Mouse (Mus musculus): ENCODE results near the gene Tmem232. TPM values are rescaled to one million over a fixed set of nuclear protein-coding genes. Genes with fewer than 3 reads are reported as not detected.
"Not testable (repeated sequence)": the region's sequence is repeated elsewhere in the genome, so short reads cannot be mapped to it uniquely, and the experiment has no call there.

Tmem232 gene
- polyA plus RNA-seq, 1 experiment from 2014 or later: 0.74 TPM

DNA sequence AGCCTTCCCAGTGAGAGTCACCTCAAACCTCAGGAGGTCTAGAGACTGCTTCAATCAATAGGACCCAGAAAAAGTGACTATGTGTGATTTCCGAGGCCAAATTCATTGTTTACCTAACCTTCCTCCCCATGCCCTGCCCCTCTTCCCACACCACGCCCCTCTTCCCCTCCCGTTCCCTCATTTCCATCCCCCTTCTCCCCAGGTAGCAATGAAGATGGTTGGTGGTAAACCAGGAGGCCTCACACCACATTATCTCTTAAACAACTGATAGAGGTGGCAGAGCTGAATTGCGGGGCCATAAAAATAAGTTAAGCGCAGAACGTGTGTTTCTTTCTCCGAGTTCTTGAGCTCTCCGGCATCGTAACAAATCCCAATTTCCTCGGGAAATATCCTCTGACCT, 55.9 kb downstream of the Tmem232 start:
- Histone ChIP-seq H3K4me1 (replicated peaks) (no peaks in the 10 kb centered on the region), H3K27ac (replicated peaks) (no peak overlapping the region), H3K4me3 (no peak overlapping the region), H3K9me3 (no peaks in the 10 kb centered on the region), H3K27me3 (no peaks in the 10 kb centered on the region), H3K9ac (no peak overlapping the region), H3K4me2 (no peak overlapping the region), H3K36me3 (no peaks in the 10 kb centered on the region)
- 80% methylated on average over 10 of the region's 10 CpGs for WGBS
- no peak for ATAC-seq (ENCODE audit: low FRiP score, low read depth)

DNA sequence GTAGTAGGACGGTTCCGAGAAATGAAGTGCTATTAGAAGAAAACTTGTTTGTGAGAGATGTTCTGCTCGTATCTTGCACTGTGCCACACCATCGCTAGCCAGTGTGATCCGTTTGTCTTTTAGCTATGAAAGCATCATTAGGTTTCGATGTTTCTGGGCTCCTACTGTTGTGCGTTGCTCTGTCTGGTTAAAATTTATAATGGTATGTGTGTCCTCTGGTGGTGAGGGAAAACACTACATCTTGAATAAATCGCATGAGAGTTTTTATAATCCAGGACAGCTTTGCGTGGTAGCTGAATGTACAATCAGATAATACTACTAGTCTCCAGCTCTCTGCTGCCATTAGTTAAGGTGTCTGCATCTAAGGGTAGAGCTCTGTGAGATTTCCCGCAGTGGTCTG, 63.8 kb downstream of the Tmem232 start:
- no peaks in the 10 kb centered on the region for H3K9me3 ChIP-seq
- ATAC-seq (ENCODE audit: low FRiP score, low read depth): no peak
- H3K4me2 ChIP-seq: no peak overlapping the region
- H3K36me3 ChIP-seq: no peaks in the 10 kb centered on the region
- 88% methylated on average over 10 of the region's 10 CpGs for WGBS
- H3K9ac ChIP-seq: no peak overlapping the region
- H3K27me3 ChIP-seq: no peaks in the 10 kb centered on the region
- H3K4me3 ChIP-seq: no peak overlapping the region
- no peaks in the 10 kb centered on the region for H3K4me1 ChIP-seq (replicated peaks)
- no peak overlapping the region for H3K27ac ChIP-seq (replicated peaks)

DNA sequence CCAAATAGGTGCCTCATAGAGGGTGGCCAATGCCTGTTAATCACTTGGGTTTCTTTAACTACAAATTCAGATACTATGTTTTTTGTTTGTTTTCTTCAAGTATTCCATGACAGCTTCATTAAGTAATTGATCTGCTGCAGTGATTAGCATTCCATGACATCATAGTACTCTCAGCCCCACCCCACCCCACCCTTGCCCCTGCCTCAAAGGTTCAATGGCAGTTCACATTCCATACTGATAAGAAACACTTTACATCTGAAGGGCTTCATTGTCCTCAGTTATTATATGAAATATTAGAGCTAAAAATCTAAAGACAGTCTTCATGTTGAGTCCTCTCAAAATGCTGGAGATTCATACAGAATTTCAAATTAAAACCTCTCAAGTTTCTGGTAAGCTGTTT, 89.8 kb downstream of the Tmem232 start:
- no peak overlapping the region for H3K27ac ChIP-seq (replicated peaks)
- no peak for ATAC-seq (ENCODE audit: low FRiP score, low read depth)
- H3K36me3 ChIP-seq: no peaks in the 10 kb centered on the region
- H3K4me3 ChIP-seq: no peak overlapping the region
- H3K27me3 ChIP-seq: no peaks in the 10 kb centered on the region
- H3K4me1 ChIP-seq (replicated peaks): no peaks in the 10 kb centered on the region
- no peak overlapping the region for H3K9ac ChIP-seq
- no peak overlapping the region for H3K4me2 ChIP-seq
- H3K9me3 ChIP-seq: no peaks in the 10 kb centered on the region

DNA sequence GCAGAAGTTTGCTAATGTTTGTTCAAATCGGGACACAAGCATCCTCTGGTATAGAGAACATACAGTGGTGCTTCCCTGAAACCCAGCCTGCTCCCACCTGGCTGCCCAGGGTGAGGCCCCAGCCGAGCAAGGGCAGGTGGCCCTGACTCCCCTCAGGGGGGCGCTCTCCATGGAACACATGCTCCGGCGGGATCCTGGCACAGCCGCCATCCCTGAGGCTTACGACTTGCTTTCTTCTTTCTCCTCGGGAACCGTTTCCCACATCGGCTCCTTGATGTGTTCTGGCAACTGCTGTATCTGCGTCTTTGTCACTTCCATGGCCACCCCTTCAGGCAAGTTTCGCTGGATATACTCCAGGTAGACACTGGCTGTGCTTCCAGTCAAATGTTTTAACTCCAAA, 102.7 kb downstream of the Tmem232 start:
- WGBS: 91% methylated on average over 12 of the region's 12 CpGs
- H3K4me3 ChIP-seq; H3K27me3 ChIP-seq; H3K4me1 ChIP-seq (replicated peaks); H3K36me3 ChIP-seq; ATAC-seq (ENCODE audit: low FRiP score, low read depth); H3K4me2 ChIP-seq; H3K9ac ChIP-seq; H3K27ac ChIP-seq (replicated peaks); H3K9me3 ChIP-seq: not testable (repeated sequence)

DNA sequence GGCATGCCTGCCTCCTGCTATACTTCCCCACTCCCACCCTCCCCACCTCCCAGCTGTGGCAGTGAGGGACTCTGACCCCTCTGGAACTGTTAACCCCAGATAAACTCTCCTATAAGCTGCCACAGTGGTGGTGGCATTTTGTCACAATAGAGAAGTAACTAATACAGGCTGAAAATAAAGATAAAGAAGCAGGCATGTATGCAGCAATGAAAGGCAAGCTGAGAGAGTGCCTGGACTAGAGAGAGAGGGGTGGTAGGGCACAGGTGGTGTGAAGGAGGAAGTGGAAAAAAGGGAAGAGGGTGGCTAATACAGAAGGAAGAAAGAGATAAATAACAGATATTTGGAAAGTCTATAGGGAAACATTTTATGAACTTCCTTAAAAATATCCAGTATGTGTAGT, 121.5 kb downstream of the Tmem232 start:
- Histone ChIP-seq H3K27ac (replicated peaks) (no peak overlapping the region), H3K27me3 (no peaks in the 10 kb centered on the region), H3K4me3 (no peak overlapping the region), H3K4me2 (no peak overlapping the region), H3K36me3 (no peaks in the 10 kb centered on the region), H3K4me1 (replicated peaks) (no peaks in the 10 kb centered on the region), H3K9ac (no peak overlapping the region), H3K9me3 (no peaks in the 10 kb centered on the region)
- ATAC-seq (ENCODE audit: low FRiP score, low read depth): no peak

DNA sequence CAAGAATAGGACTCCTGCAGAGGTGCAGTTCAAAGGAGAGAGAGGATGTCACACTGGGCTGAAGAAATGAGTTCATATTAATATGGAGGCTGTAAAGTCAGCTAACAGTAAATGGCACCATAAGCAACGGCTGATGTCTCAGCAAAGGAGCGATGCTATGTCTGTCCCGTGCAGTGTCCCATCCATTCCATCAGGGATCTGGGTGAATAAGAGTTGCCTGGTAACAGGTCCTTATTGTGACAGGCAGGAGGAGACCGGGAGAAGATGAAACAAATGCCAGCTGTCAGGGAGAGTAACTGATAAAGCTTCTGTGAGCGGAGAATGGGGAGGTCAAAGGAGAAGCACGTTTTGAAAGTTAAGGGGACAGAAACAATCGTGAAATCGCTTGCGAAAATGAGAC, 135.3 kb downstream of the Tmem232 start:
- WGBS: 3% methylated on average over 9 of the region's 9 CpGs
- Histone ChIP-seq H3K4me2 (peak overlapping the region; percentile 37), H3K9me3 (no peaks in the 10 kb centered on the region), H3K4me3 (no peak overlapping the region), H3K36me3 (no peaks in the 10 kb centered on the region), H3K4me1 (replicated peaks) (peaks cover 6% of the 10 kb centered on the region; the same call in 1 of the 2 replicates), H3K27ac (replicated peaks) (no peak overlapping the region), H3K9ac (no peak overlapping the region), H3K27me3 (no peaks in the 10 kb centered on the region)
- no peak for ATAC-seq (ENCODE audit: low FRiP score, low read depth)

DNA sequence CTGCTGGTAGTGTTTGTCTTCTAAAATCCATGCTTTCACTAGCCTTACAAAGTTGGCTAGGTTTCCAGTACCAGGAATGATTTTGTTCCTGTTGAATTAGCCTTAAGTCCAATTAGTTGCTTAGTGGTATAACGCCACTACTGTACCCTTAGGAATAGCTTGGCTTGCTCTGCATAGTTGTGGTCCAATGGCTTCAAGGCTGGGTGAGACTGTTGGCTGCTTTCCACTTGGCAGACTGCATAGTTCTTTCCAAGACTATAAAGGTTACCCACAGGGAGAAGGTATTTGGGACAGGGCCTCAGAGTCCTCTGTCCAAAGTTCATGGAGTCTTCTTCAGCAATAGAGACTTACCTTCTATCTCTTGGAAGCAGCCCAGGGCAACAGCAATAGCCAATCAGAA, 139.7 kb downstream of the Tmem232 start:
- no peak overlapping the region for H3K4me3 ChIP-seq
- H3K9ac ChIP-seq: no peak overlapping the region
- no peak for ATAC-seq (ENCODE audit: low FRiP score, low read depth)
- 58% methylated on average over 1 of the region's 1 CpGs for WGBS
- no peaks in the 10 kb centered on the region for H3K9me3 ChIP-seq
- H3K27ac ChIP-seq (replicated peaks): no peak overlapping the region
- H3K4me1 ChIP-seq (replicated peaks): peaks cover 6% of the 10 kb centered on the region; the same call in 1 of the 2 replicates
- H3K4me2 ChIP-seq: no peak overlapping the region
- H3K27me3 ChIP-seq: no peaks in the 10 kb centered on the region
- no peaks in the 10 kb centered on the region for H3K36me3 ChIP-seq

DNA sequence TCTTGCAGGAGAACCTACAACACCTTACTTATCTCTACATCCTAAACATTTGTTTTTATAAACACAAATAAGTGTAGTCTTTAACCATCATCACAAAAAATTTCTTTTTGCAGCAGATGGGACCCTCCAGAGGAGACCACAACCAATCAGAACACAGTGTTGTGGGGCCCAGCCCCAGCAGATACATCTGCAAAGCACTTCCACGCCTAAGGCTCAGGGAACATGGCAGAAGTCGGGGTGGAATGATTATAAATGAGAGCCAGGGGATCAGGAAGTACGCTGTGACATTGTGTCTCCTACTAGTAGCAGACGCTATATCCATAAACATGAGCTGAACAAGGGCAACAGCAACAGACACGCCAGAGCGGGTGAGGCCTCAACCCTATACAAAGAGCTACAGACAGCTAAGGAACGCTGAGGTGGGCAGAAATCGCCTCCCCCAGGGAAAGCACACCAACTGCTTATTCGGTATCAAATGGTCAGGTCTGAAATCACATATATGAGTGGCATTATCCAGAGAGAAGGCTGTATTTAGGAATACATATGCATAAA, 156.1 kb downstream of the Tmem232 start:
- WGBS: 48% methylated on average over 9 of the region's 9 CpGs
- Histone ChIP-seq H3K27ac (replicated peaks) (no peak overlapping the region), H3K4me2 (no peak overlapping the region), H3K27me3 (no peaks in the 10 kb centered on the region), H3K9ac (no peak overlapping the region), H3K36me3 (no peaks in the 10 kb centered on the region), H3K9me3 (no peaks in the 10 kb centered on the region), H3K4me3 (no peak overlapping the region), H3K4me1 (replicated peaks) (no peaks in the 10 kb centered on the region)
- ATAC-seq (ENCODE audit: low FRiP score, low read depth): no peak

DNA sequence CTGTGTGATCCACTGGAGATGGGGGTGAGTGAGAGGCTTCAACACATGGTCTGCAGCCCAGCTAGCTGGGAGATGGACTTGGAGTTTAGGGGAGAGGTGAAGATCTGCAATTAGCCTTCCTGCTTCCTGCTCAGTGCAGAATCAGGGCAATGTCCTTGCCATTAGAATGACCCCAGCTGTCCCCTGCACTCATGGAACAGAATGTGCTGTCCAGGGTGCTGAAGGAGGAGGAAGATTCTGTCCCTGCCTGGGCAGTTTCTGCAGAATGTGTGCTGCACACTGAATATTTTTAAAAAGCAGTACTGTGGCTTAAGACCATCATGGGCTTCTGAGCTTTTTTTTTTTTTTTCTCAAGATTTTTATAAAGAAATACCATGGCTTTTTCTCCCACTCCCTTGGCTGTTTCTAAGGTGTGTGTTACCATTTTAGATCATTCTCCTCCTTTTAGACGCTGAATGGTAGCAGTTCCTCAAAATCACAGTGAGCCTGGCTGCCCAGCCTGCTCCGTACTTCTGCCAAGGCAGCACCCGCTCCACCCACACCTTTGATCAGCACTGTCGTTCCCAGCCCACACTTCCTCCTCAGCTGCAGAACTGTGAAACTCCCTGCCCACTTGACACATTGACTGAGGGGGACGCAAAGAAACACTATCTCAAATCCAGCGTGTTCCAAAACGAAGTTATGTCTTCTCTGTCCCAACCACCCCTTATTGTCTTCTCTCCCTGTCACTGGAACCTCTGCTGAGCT, 170.4 kb downstream of the Tmem232 start:
- Histone ChIP-seq H3K4me2 (no peak overlapping the region), H3K27ac (replicated peaks) (no peak overlapping the region), H3K9me3 (no peaks in the 10 kb centered on the region), H3K4me1 (replicated peaks) (no peaks in the 10 kb centered on the region), H3K9ac (no peak overlapping the region), H3K36me3 (no peaks in the 10 kb centered on the region), H3K4me3 (no peak overlapping the region), H3K27me3 (no peaks in the 10 kb centered on the region)
- 46% methylated on average over 7 of the region's 7 CpGs for WGBS
- no peak for ATAC-seq (ENCODE audit: low FRiP score, low read depth)

DNA sequence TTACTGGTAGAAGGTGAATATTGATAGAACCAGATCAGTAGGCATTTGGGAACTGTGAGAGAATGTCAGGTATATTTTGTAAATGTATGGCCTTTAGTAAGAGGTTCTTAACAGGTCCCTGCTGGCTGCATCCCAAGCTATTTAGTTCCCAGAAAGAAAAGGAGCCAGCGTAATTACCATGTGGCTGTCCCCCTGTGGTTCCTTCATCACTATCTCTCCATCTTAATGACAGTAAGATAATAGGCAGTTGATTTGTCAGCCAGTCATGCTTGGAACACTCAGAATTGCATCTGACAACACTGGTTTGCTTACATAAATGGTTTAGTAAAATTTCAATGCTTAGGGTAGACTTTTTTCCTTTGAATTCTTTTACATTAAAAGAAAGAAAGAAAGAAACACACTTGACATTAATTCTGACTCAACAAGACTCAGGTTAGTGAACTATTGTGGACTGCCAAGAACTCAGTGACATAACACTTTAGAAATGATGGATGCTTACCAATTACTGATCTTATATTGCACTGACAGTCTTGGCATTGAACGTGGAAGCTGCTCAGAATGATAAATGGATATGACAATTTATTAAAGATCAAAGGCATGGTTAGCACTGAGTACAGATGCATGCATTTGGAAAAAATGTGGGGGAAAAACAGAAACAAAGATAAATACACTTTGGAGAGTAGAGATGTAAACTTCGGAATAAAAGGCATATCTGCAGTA, 174.9 kb downstream of the Tmem232 start:
- ATAC-seq (ENCODE audit: low FRiP score, low read depth): peak; percentile 51; the same call in 1 of the 2 replicates
- 35% methylated on average over 3 of the region's 3 CpGs for WGBS
- Histone ChIP-seq H3K27me3 (no peaks in the 10 kb centered on the region), H3K4me3 (no peak overlapping the region), H3K4me2 (no peak overlapping the region), H3K9me3 (no peaks in the 10 kb centered on the region), H3K36me3 (no peaks in the 10 kb centered on the region), H3K27ac (replicated peaks) (no peak overlapping the region), H3K4me1 (replicated peaks) (no peaks in the 10 kb centered on the region), H3K9ac (no peak overlapping the region)

DNA sequence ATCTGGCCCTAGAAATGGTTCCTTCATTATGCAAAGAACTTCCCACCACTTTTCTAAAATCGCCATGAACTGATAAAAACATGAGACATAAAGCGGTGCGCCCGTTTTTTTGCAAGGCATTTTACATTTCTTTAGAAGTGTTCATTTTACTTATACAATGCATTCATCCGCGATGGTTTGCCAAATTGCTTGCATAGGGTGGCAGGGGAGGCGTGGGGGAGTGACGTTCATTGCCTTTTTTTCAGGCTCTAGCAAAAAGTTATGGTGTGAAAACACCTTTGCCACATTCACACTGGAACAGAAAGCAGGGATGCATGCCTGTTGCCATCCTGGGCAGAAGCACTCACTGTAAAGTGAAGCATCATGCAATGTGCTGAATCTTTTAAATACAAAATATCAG, 188.7 kb downstream of the Tmem232 start:
- H3K27ac ChIP-seq (replicated peaks): no peak overlapping the region
- no peaks in the 10 kb centered on the region for H3K27me3 ChIP-seq
- H3K9me3 ChIP-seq: no peaks in the 10 kb centered on the region
- ATAC-seq (ENCODE audit: low FRiP score, low read depth): no peak
- H3K9ac ChIP-seq: no peak overlapping the region
- WGBS: 91% methylated on average over 8 of the region's 8 CpGs
- H3K4me2 ChIP-seq: no peak overlapping the region
- H3K36me3 ChIP-seq: no peaks in the 10 kb centered on the region
- H3K4me1 ChIP-seq (replicated peaks): no peaks in the 10 kb centered on the region
- no peak overlapping the region for H3K4me3 ChIP-seq

DNA sequence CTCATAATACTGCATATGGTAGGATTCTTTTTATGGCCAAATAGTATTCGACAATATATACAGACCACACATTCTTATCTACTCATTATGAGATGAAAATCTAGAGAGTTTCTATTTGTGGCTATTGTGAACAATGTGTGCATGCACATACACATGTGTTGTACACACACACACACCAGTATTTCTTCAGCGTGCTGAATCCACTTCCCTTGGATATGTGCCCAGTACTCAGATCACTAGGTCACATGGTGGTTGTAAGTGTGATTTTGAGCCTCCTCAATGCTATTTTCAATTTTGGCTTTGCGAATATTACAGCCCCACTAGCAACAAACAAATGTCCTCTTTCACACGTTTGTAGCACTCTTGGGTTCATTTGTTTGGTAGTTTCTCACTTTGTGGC, 200.6 kb downstream of the Tmem232 start:
- no peak overlapping the region for H3K9ac ChIP-seq
- no peaks in the 10 kb centered on the region for H3K27me3 ChIP-seq
- H3K4me1 ChIP-seq (replicated peaks): no peaks in the 10 kb centered on the region
- no peak overlapping the region for H3K27ac ChIP-seq (replicated peaks)
- WGBS: 83% methylated on average over 4 of the region's 4 CpGs
- no peak for ATAC-seq (ENCODE audit: low FRiP score, low read depth)
- no peaks in the 10 kb centered on the region for H3K9me3 ChIP-seq
- no peak overlapping the region for H3K4me2 ChIP-seq
- no peaks in the 10 kb centered on the region for H3K36me3 ChIP-seq
- no peak overlapping the region for H3K4me3 ChIP-seq
